Mouse (Mus musculus): ENCODE results near the gene Mief1. TPM values are rescaled to one million over a fixed set of nuclear protein-coding genes. Genes with fewer than 3 reads are reported as not detected.

Gene Mief1
- polyA plus RNA-seq, 1 experiment from 2014 or later: 33.8 TPM

DNA sequence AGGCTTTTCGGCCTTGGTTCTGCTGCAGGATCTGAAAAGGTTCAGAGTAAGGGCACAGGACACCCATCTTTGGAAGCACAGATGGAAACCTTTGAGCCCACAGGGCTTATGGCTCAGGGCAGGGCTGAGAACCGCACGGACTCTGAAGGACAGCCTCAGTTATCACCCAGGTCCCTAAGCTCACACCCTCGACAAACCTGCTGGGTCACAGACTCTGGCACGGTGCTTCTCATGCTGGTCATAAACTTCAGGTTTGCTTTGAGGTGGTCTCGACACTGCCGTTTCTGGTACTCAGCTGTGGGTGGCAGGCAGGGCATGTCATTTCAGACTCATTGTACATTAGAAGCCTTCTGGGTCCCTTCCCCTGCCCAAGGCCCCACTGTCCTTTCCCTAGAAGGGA is 27.3 kb downstream of the Mief1 start:
- DNase-seq (ENCODE audit: low spot score) (no peak), ATAC-seq (ENCODE audit: insufficient number of reproducible peaks, low FRiP score, low TSS enrichment, low read depth) (no peak)
- Histone ChIP-seq H3K36me3 (ENCODE audit: control insufficient read depth, insufficient read depth, low read length) (peaks cover 24% of the 10 kb centered on the region; the same call in 1 of the 2 replicates), H3K27ac (replicated peaks; ENCODE audit: low read depth, low read length) (no peak overlapping the region), H3K9me3 (ENCODE audit: control insufficient read depth, low read length) (no peaks in the 10 kb centered on the region), H3K4me1 (ENCODE audit: control insufficient read depth, insufficient read depth, low read length) (peaks cover 15% of the 10 kb centered on the region), H3K4me3 (ENCODE audit: low read depth, low read length) (no peak overlapping the region), H3K9ac (ENCODE audit: low read length) (no peak overlapping the region), H3K4me2 (ENCODE audit: low read depth, severe bottlenecking) (no peak overlapping the region), H3K27me3 (ENCODE audit: control insufficient read depth, insufficient read depth, low read length) (no peaks in the 10 kb centered on the region)
- WGBS: 77% methylated on average over 7 of the region's 7 CpGs

DNA sequence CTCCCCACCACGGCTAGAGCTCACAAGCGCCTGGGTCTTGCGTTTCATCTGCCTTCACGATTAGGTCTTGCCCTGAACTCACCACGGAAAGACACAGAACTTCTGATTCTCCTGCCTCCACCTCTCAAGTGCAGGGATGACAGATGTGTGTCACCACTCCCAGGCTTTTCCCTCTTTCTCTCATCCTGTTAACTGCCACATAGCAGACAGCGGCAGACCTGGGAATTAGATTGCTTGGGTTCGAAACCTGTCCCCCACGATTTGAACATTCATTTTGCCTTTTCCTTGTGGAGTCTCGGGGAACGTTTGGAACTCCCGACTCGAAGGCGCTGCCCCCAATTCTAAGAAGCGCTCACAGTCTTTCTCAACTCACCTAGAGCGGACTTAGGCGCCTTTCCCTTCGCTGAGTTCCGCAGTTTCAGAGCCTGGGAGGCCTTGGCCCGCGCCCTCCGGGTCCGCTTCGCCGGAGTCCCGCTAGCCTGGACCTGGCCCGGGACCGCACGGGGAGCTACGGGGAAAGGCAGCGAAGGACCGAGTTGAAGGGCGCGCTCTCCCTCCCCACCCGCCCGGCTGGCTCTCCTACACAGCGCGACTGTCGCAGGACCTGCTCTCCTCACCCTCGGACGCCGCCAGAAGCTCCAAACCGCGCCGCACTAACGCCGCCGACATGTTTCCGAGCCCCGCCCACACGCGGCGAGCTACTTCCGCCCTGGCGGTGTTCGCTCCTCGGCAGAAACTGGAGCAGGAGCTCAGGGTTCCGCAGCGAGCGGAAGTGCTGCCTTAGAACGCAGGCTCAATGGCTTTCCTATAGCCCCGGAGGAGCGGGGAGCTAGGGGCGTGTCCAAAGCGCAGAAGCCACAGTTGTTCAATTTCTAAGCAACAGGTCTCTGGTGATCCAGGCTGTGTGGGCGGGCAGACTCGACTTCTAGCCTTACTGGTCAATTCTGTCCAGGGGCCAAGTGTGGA is 30.1 kb downstream of the Mief1 start, which contains the start of gene Rps19bp1:
Gene Rps19bp1 (minus strand): TSS at position 706 of the 966 bp plus-strand sequence.
- 1% methylated on average over 66 of the region's 66 CpGs for WGBS
- Histone ChIP-seq H3K27me3 (ENCODE audit: control insufficient read depth, insufficient read depth, low read length) (no peaks in the 10 kb centered on the region), H3K27ac (replicated peaks; ENCODE audit: low read depth, low read length) (peak within 1 kb of the TSS; percentile 3; the same call in 1 of the 2 replicates)

DNA sequence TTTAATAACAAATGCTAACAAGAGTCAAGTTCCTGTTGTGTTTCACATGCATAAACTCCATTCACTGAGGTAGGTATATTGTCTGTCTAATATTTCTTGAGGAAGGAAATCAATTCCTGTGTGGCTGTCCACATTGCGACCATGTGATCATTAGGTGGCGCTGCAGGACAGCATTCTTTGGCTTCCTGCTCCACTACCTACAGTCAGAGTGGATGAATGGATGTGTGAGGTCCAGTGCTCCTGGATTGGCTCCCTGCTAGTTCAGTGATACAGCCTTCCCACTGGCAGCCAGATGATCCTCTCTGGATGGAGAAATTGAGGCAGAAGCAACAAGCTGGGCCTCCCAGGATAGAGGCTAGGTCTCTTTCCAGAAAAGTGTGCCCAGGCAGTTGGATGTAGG is 32.5 kb downstream of the Mief1 start:
- no peaks in the 10 kb centered on the region for H3K9me3 ChIP-seq (ENCODE audit: control insufficient read depth, low read length)
- no peaks in the 10 kb centered on the region for H3K36me3 ChIP-seq (ENCODE audit: control insufficient read depth, insufficient read depth, low read length)
- ATAC-seq (ENCODE audit: insufficient number of reproducible peaks, low FRiP score, low TSS enrichment, low read depth): no peak
- no peak overlapping the region for H3K27ac ChIP-seq (replicated peaks; ENCODE audit: low read depth, low read length)
- WGBS: 2% methylated on average over 2 of the region's 2 CpGs
- no peaks in the 10 kb centered on the region for H3K27me3 ChIP-seq (ENCODE audit: control insufficient read depth, insufficient read depth, low read length)
- no peak overlapping the region for H3K9ac ChIP-seq (ENCODE audit: low read length)
- H3K4me2 ChIP-seq (ENCODE audit: low read depth, severe bottlenecking): no peak overlapping the region
- H3K4me1 ChIP-seq (ENCODE audit: control insufficient read depth, insufficient read depth, low read length): peaks cover 6% of the 10 kb centered on the region
- H3K4me3 ChIP-seq (ENCODE audit: low read depth, low read length): no peak overlapping the region
- peak; percentile 83 for DNase-seq (ENCODE audit: low spot score)

More for the DNA sequence above, 30.1 kb downstream of the Mief1 start, which contains the start of gene Rps19bp1:
- Histone ChIP-seq H3K4me1 (ENCODE audit: control insufficient read depth, insufficient read depth, low read length) (peaks cover 6% of the 10 kb centered on the region), H3K9me3 (ENCODE audit: control insufficient read depth, low read length) (no peaks in the 10 kb centered on the region), H3K4me3 (ENCODE audit: low read depth, low read length) (peak within 1 kb of the TSS; percentile 72), H3K9ac (ENCODE audit: low read length) (peak within 1 kb of the TSS; percentile 67), H3K4me2 (ENCODE audit: low read depth, severe bottlenecking) (peak within 1 kb of the TSS; percentile 73), H3K36me3 (ENCODE audit: control insufficient read depth, insufficient read depth, low read length) (0 out of 2 replicates have a peak, but pooled peaks cover 5% of the 10 kb centered on the region)
- DNase-seq (ENCODE audit: low spot score): peak; percentile 95
- ATAC-seq (ENCODE audit: insufficient number of reproducible peaks, low FRiP score, low TSS enrichment, low read depth): peak; percentile 81

DNA sequence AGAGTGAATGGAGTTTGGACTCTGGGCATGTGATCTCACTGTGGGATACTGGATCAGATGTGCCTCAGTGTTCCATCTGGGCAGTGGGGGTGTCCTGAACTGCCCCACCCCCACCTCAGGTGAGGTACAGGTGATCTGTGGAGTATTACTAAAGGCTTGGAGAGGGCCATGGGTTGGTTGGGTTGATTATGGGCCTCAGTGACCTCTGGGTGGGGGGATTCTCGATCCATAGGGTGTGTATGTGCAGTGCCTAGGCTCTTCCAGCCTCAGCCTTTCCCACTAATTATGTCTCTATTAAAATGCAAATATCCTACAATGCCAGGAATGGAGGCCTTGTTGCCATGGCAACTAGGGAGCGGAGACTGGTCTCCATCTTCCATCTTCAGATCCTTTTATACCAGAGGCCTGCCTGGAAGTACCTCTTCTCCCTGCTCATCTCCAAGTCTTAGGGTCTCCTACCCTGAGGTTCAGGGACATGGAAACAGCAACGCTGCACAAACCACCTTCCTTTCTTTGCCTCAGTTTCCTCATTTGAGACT is 38.1 kb downstream of the Mief1 start:
- Histone ChIP-seq H3K9me3 (ENCODE audit: control insufficient read depth, low read length) (no peaks in the 10 kb centered on the region), H3K27me3 (ENCODE audit: control insufficient read depth, insufficient read depth, low read length) (no peaks in the 10 kb centered on the region), H3K9ac (ENCODE audit: low read length) (no peak overlapping the region), H3K4me2 (ENCODE audit: low read depth, severe bottlenecking) (no peak overlapping the region), H3K4me3 (ENCODE audit: low read depth, low read length) (no peak overlapping the region), H3K27ac (replicated peaks; ENCODE audit: low read depth, low read length) (no peak overlapping the region), H3K4me1 (ENCODE audit: control insufficient read depth, insufficient read depth, low read length) (no peaks in the 10 kb centered on the region), H3K36me3 (ENCODE audit: control insufficient read depth, insufficient read depth, low read length) (no peaks in the 10 kb centered on the region)
- ATAC-seq (ENCODE audit: insufficient number of reproducible peaks, low FRiP score, low TSS enrichment, low read depth): no peak
- no peak for DNase-seq (ENCODE audit: low spot score)
- 76% methylated on average over 3 of the region's 3 CpGs for WGBS

DNA sequence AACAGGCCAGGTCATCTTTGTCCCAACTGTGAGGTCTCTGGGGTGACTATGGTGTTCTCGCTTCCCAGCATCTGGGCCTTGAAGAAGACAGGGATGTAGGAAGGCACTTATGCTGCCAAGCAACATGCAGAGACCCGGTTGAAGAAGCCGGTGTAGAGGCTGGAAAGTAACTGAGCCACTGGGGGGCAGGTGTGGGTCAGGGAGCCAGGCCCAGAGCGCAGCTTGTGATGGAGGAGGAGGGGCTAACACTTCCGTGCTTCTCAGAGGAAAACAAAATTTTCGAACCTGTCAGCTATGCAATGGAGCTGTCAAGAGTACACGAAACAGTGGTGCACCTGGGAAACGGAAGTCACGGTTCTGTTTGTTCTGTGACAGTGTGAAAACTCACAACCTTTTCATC is 43.3 kb downstream of the Mief1 start:
- WGBS: 39% methylated on average over 9 of the region's 9 CpGs
- no peak for DNase-seq (ENCODE audit: low spot score)
- Histone ChIP-seq H3K9ac (ENCODE audit: low read length) (no peak overlapping the region), H3K27ac (replicated peaks; ENCODE audit: low read depth, low read length) (no peak overlapping the region), H3K4me3 (ENCODE audit: low read depth, low read length) (no peak overlapping the region), H3K4me1 (ENCODE audit: control insufficient read depth, insufficient read depth, low read length) (no peaks in the 10 kb centered on the region), H3K36me3 (ENCODE audit: control insufficient read depth, insufficient read depth, low read length) (no peaks in the 10 kb centered on the region), H3K9me3 (ENCODE audit: control insufficient read depth, low read length) (no peaks in the 10 kb centered on the region), H3K27me3 (ENCODE audit: control insufficient read depth, insufficient read depth, low read length) (no peaks in the 10 kb centered on the region), H3K4me2 (ENCODE audit: low read depth, severe bottlenecking) (no peak overlapping the region)
- no peak for ATAC-seq (ENCODE audit: insufficient number of reproducible peaks, low FRiP score, low TSS enrichment, low read depth)

DNA sequence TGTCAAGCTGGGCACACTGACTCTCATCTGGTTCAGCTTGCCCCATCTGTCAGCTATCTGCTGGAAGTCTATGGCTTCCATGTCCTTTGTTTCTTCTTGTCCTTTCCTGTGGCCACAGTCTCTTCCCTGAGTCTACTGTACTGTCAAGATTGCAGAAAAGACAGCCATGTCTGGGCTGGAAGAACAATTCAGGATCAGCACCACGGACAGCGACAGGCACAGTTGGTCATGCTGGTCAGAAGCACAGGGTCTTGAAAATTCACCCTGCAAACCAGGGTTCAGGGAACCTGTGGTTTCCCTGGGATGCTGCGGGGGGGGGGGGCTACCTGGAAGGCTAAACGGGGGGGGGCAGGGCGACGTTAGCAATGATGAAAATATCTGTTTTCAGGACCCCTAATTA is 43.8 kb downstream of the Mief1 start:
- H3K4me3 ChIP-seq (ENCODE audit: low read depth, low read length): no peak overlapping the region
- no peak overlapping the region for H3K27ac ChIP-seq (replicated peaks; ENCODE audit: low read depth, low read length)
- ATAC-seq (ENCODE audit: insufficient number of reproducible peaks, low FRiP score, low TSS enrichment, low read depth) (no peak), DNase-seq (ENCODE audit: low spot score) (peak; percentile 93)
- H3K4me1 ChIP-seq (ENCODE audit: control insufficient read depth, insufficient read depth, low read length): no peaks in the 10 kb centered on the region
- 2% methylated on average over 6 of the region's 6 CpGs for WGBS
- H3K9ac ChIP-seq (ENCODE audit: low read length): no peak overlapping the region
- no peaks in the 10 kb centered on the region for H3K9me3 ChIP-seq (ENCODE audit: control insufficient read depth, low read length)
- no peaks in the 10 kb centered on the region for H3K36me3 ChIP-seq (ENCODE audit: control insufficient read depth, insufficient read depth, low read length)
- H3K27me3 ChIP-seq (ENCODE audit: control insufficient read depth, insufficient read depth, low read length): no peaks in the 10 kb centered on the region
- H3K4me2 ChIP-seq (ENCODE audit: low read depth, severe bottlenecking): no peak overlapping the region

DNA sequence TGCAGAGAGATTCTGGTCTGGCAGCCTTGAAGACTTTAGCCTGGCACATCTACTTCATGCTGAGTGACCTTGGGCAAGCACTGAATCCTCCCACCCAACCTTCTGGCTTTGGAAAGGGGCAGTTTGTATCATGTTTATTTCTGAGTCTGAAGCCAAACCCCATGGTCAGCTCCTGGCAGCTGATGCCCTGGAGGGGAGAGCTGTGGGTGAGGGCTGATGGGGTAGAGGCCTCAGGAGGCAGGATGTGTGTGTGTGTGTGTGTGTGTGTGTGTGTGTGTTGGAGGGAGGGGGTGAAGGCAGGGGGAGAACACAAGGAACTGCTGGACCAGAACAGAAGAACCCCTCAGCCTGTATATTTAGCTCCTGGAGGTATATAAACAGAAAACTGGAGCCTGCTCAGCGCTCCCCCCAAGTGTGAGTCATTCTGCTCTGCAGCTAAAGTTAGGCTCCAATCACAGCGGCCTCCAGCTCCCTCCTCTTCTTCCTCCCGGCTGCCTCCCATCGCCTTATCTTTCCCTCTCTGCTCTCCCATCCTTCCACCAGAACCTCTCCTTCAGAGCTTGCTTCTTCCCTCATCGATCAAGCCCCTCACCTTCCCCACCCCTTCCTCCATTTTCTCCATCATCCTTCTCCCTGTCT is 44.4 kb downstream of the Mief1 start:
- no peak for DNase-seq (ENCODE audit: low spot score)
- no peak overlapping the region for H3K4me2 ChIP-seq (ENCODE audit: low read depth, severe bottlenecking)
- no peaks in the 10 kb centered on the region for H3K4me1 ChIP-seq (ENCODE audit: control insufficient read depth, insufficient read depth, low read length)
- WGBS: 84% methylated on average over 5 of the region's 5 CpGs
- H3K36me3 ChIP-seq (ENCODE audit: control insufficient read depth, insufficient read depth, low read length): no peaks in the 10 kb centered on the region
- no peak for ATAC-seq (ENCODE audit: insufficient number of reproducible peaks, low FRiP score, low TSS enrichment, low read depth)
- no peak overlapping the region for H3K4me3 ChIP-seq (ENCODE audit: low read depth, low read length)
- no peaks in the 10 kb centered on the region for H3K9me3 ChIP-seq (ENCODE audit: control insufficient read depth, low read length)
- no peak overlapping the region for H3K27ac ChIP-seq (replicated peaks; ENCODE audit: low read depth, low read length)
- no peak overlapping the region for H3K9ac ChIP-seq (ENCODE audit: low read length)
- H3K27me3 ChIP-seq (ENCODE audit: control insufficient read depth, insufficient read depth, low read length): no peaks in the 10 kb centered on the region

DNA sequence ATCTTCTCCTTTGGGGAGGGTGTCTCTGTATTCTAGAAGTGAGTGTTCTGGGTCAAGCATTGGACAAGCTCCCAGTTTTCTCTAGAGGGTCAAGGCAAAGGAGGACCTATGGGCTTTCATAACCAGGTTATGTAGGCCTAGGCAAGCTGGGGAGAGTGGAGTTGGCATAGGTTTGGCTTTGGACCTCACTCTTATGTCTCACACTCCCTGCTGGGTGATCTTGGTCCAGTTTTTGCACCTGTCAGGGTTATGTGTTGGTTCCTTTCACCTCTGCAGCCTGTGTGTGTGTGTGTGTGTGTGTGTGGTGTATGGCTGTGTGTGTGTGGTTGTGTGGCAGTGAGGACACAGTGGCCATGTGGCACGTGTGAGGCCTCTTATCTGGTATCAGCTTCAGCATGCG is 45.2 kb downstream of the Mief1 start:
- H3K4me1 ChIP-seq (ENCODE audit: control insufficient read depth, insufficient read depth, low read length): no peaks in the 10 kb centered on the region
- no peak overlapping the region for H3K4me3 ChIP-seq (ENCODE audit: low read depth, low read length)
- ATAC-seq (ENCODE audit: insufficient number of reproducible peaks, low FRiP score, low TSS enrichment, low read depth): no peak
- H3K27ac ChIP-seq (replicated peaks; ENCODE audit: low read depth, low read length): no peak overlapping the region
- no peaks in the 10 kb centered on the region for H3K9me3 ChIP-seq (ENCODE audit: control insufficient read depth, low read length)
- no peak overlapping the region for H3K4me2 ChIP-seq (ENCODE audit: low read depth, severe bottlenecking)
- no peaks in the 10 kb centered on the region for H3K27me3 ChIP-seq (ENCODE audit: control insufficient read depth, insufficient read depth, low read length)
- H3K9ac ChIP-seq (ENCODE audit: low read length): no peak overlapping the region
- no peaks in the 10 kb centered on the region for H3K36me3 ChIP-seq (ENCODE audit: control insufficient read depth, insufficient read depth, low read length)
- 84% methylated on average over 2 of the region's 2 CpGs for WGBS
- no peak for DNase-seq (ENCODE audit: low spot score)

Data from limb, embryonic 11.5 days (tissue).